Mouse (Mus musculus) skeletal muscle tissue, adult 2 months (tissue): Measurements from ENCODE around the gene Gm11037.

Experiments
- DNase-seq: peaks from one replicate; pipeline ENCODE4 v3.0.0-alpha.2; 2012; ENCODE audit warnings: low read depth, low spot score

Gene Gm11037

DNA sequence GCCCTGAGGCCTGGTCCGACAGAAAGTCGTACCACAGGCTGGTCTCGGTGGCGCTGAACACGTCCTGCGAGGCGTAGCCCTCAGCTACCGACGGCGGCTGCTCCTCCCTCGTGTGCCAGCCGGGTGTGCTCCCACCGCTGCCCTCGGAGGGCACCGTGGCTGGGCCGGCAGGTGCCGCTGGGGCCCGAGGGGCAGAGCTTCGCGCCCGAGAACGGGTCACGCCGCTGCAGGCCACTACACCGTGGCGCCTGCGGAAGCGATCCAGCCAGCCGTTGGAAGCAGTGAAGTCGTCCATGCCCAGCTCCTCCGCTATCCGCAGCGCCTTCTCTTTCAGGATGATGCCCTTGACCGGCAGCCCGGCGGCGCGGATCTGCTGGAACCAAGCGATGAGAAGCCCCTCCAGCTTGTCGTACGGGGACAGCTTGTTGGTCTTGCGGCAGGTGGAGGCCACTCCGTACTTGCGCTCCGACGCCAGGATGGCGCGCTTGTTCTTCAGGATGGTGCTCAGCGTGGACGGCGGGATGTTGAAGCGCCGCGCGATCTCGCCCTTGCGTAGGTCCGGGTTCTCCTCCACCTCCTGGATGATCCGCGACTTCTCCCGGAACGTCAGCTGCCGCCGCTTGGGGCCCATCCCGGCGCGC, 46.1 kb downstream of the Gm11037 start:
- peak; percentile 51 for DNase-seq

DNA sequence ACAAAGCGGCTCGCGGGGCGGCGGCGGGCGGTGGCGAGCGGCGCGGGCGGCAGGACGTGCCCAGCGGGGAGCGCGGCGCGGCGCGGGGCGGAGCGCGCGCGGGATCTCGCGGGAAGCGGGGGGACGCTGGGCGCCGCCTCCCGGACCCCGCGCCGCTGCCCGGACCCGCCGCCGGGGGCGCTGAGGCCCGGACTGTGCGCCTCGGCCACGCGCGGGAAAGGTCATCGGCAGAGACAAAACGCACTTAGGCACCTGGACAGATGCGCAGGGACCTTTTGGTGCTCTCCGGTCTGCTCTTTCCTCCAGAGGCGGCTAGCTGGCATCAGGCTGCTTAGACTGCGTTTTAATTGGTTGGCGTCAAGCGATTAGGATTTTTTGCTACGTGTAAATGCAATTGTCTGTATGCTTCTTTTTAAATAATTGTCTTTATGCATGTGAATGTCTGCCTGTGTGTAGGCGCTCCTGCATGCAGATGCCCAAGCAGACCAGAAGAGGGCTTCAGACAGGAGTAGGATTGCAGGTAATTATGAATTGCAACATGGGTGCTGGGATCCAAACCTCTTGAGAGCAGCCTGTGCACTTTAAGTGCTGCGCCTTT, 46.8 kb downstream of the Gm11037 start, which contains the start of gene Cenpb:
Cenpb (minus strand) TSS at position 78 of the 598 bp plus-strand sequence.
- peak; percentile 60 for DNase-seq
